Mouse (Mus musculus) intestine, postnatal 0 days (tissue): ENCODE measurements around the gene Micu2. TPM values are rescaled to one million over a fixed set of nuclear protein-coding genes. Genes with fewer than 3 reads are reported as not detected.

ENCODE experiments used
- ATAC-seq: fragments of 200-750 bp; cut with Nextera tagmentation; 2 replicates; pipeline ENCODE4 v1.8.0; 2017; ENCODE audit warnings: mild to moderate bottlenecking, moderate TSS enrichment, moderate library complexity
- H3K27ac ChIP-seq: fragments of 300-500 bp; sonication (generic); 2 replicates; pipeline ENCODE4 v1.5.1; 2014; ENCODE audit warnings: mild to moderate bottlenecking, low read depth, low read length, moderate library complexity
- H3K27me3 ChIP-seq: fragments of 300-500 bp; sonication (generic); replicated peaks from 2 replicates; pipeline ENCODE4 v1.6.1; 2014; ENCODE audit warnings: low read length, mixed read lengths; ENCODE audit not compliant: control insufficient read depth, insufficient read depth
- H3K36me3 ChIP-seq: fragments of 300-500 bp; sonication (generic); 2 replicates; pipeline ENCODE4 v1.6.1; 2014; ENCODE audit warnings: mild to moderate bottlenecking, moderate library complexity; ENCODE audit not compliant: control insufficient read depth, insufficient read depth
- H3K4me1 ChIP-seq: fragments of 300-500 bp; sonication (generic); replicated peaks from 2 replicates; pipeline ENCODE4 v1.6.1; 2014; ENCODE audit warnings: antibody characterized with exemption, low read length, mixed read lengths; ENCODE audit not compliant: control insufficient read depth, insufficient read depth
- H3K4me2 ChIP-seq: fragments of 300-500 bp; sonication (generic); replicated peaks from 2 replicates; pipeline ENCODE4 v1.6.1; 2014; ENCODE audit warnings: low read depth, mild to moderate bottlenecking, moderate library complexity
- H3K4me3 ChIP-seq: fragments of 300-500 bp; sonication (generic); 2 replicates; pipeline ENCODE4 v1.5.1; 2014; ENCODE audit warnings: low read depth, low read length
- H3K9ac ChIP-seq: fragments of 300-500 bp; sonication (generic); 2 replicates; pipeline ENCODE4 v1.6.1; 2014; ENCODE audit warnings: mild to moderate bottlenecking, low read depth, low read length
- H3K9me3 ChIP-seq: fragments of 300-500 bp; sonication (generic); 2 replicates; pipeline ENCODE4 v1.6.1; 2016; ENCODE audit warnings: mixed run types; ENCODE audit not compliant: control insufficient read depth
- CTCF ChIP-seq: sonication (generic); IDR thresholded peaks from 2 replicates; pipeline ENCODE4 v1.5.1; 2016; ENCODE audit warnings: low read depth, mild to moderate bottlenecking, control low read depth, antibody characterized with exemption, moderate library complexity
- WGBS: fragments of 180-500 bp; shearing (Covaris S2); extraction: QIAGEN DNeasy Blood & Tissue Kit; methylation state at CpG from one replicate; pipeline ENCODE4 v1.1.7; 2014; 5-methylcytosine and 5-hydroxymethylcytosine counted together
- polyA plus RNA-seq: library from polyadenylated mRNA; unstranded; fragments of >200 nt; fragmentation: Nextera tagmentation; extraction: Ambion mirVana; gene quantifications from 2 replicates; pipeline ENCODE4 v1.2.1, GENCODE M21; 2015

Gene Micu2
- polyA plus RNA-seq, 1 experiment from 2014 or later: 70.0 TPM

GRCm38 (mm10) chr14:57933608-57934007 lies 65.5 kb downstream of the Micu2 start:
- no peaks in the 10 kb centered on the region for H3K9me3 ChIP-seq
- WGBS: 22% methylated on average over 7 of the region's 7 CpGs
- no peaks in the 10 kb centered on the region; the same call in 1 of the 2 replicates for H3K36me3 ChIP-seq
- no peak for TF ChIP-seq CTCF
- peak overlapping the region; percentile 35 for H3K4me2 ChIP-seq
- no peaks in the 10 kb centered on the region for H3K27me3 ChIP-seq
- no peak for ATAC-seq
- no peak overlapping the region for H3K9ac ChIP-seq
- no peaks in the 10 kb centered on the region for H3K4me1 ChIP-seq
- H3K27ac ChIP-seq: no peak overlapping the region
- no peak overlapping the region for H3K4me3 ChIP-seq

GRCm38 (mm10) chr14:57932881-57933443 lies 66.1 kb downstream of the Micu2 start:
- Histone ChIP-seq H3K27ac (no peak overlapping the region), H3K4me1 (no peaks in the 10 kb centered on the region), H3K9me3 (no peaks in the 10 kb centered on the region), H3K4me2 (no peak overlapping the region), H3K36me3 (no peaks in the 10 kb centered on the region; the same call in 1 of the 2 replicates), H3K27me3 (no peaks in the 10 kb centered on the region), H3K9ac (no peak overlapping the region), H3K4me3 (no peak overlapping the region)
- no peak for ATAC-seq
- 56% methylated on average over 7 of the region's 7 CpGs for WGBS
- TF ChIP-seq CTCF: no peak

GRCm38 (mm10) chr14:57921428-57922131 lies 77.5 kb downstream of the Micu2 start:
- Histone ChIP-seq H3K27ac (peak overlapping the region; percentile 60; the same call in 1 of the 2 replicates), H3K27me3 (no peaks in the 10 kb centered on the region), H3K36me3 (peaks cover 45% of the 10 kb centered on the region), H3K4me3 (no peak overlapping the region), H3K4me1 (0 out of 2 replicates have a peak, but pooled peaks cover 4% of the 10 kb centered on the region), H3K9ac (no peak overlapping the region), H3K9me3 (no peaks in the 10 kb centered on the region), H3K4me2 (no peak overlapping the region; the same call in 1 of the 2 replicates)
- ATAC-seq: peak; percentile 54
- TF ChIP-seq CTCF: no peak
- 47% methylated on average over 10 of the region's 10 CpGs for WGBS

GRCm38 (mm10) chr14:57920568-57921310 lies 78.3 kb downstream of the Micu2 start:
- TF ChIP-seq CTCF: no peak
- Histone ChIP-seq H3K36me3 (peaks cover 39% of the 10 kb centered on the region), H3K9ac (no peak overlapping the region), H3K27me3 (no peaks in the 10 kb centered on the region), H3K27ac (peak overlapping the region; percentile 60; the same call in 1 of the 2 replicates), H3K4me3 (no peak overlapping the region), H3K4me1 (0 out of 2 replicates have a peak, but pooled peaks cover 4% of the 10 kb centered on the region), H3K4me2 (no peak overlapping the region), H3K9me3 (no peaks in the 10 kb centered on the region)
- 81% methylated on average over 18 of the region's 18 CpGs for WGBS
- ATAC-seq: no peak

GRCm38 (mm10) chr14:57919148-57919875 lies 79.8 kb downstream of the Micu2 start:
- Histone ChIP-seq H3K4me3 (no peak overlapping the region), H3K9ac (no peak overlapping the region), H3K27me3 (no peaks in the 10 kb centered on the region), H3K36me3 (peaks cover 32% of the 10 kb centered on the region), H3K27ac (no peak overlapping the region), H3K9me3 (no peaks in the 10 kb centered on the region), H3K4me2 (no peak overlapping the region), H3K4me1 (0 out of 2 replicates have a peak, but pooled peaks cover 4% of the 10 kb centered on the region)
- WGBS: 80% methylated on average over 17 of the region's 17 CpGs
- TF ChIP-seq CTCF: no peak
- no peak for ATAC-seq
